Mouse (Mus musculus): ENCODE measurements at regions not wholly inside any gene's neighbourhood (a gene's known extent, or its start where the extent isn't known, plus 50 kb on each side); places are given as distances from the start of the nearest gene placed in this dataset.

DNA sequence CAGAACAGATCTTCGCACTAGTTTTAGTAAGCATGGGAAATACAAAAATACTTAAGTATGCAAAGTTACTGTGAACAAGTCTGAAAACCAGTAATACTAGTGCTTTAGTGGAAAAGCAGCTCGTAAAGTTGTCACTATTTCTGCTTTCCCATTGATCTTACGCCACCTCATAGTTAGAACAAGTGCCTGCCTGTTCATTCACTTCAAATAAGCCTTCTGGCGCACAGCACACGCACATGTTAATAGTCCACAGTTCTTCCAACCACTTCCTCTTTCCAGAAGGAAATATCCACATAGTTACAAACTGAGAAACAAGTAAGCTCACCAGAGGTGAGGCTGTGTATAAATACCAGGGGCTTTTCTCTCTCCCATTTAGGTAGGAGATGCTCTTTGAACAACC lies 182.9 kb upstream of the Rsrc1 start:
- peak; percentile 71; the same call in 1 of the 2 replicates for ATAC-seq (ENCODE audit: insufficient number of reproducible peaks, insufficient read depth, low FRiP score, low TSS enrichment, low read depth)
- peaks cover 3% of the 10 kb centered on the region; the same call in 1 of the 2 replicates for H3K27me3 ChIP-seq
- no peak overlapping the region for H3K27ac ChIP-seq
- H3K9me3 ChIP-seq, result no peaks in the 10 kb centered on the region
- WGBS, result 30% methylated on average over 5 of the region's 5 CpGs
- peaks cover 22% of the 10 kb centered on the region for H3K4me1 ChIP-seq (replicated peaks)
- H3K9ac ChIP-seq (replicated peaks), result no peak overlapping the region
- H3K4me2 ChIP-seq, result no peak overlapping the region
- no peaks in the 10 kb centered on the region for H3K36me3 ChIP-seq
- no peak overlapping the region for H3K4me3 ChIP-seq (replicated peaks)

DNA sequence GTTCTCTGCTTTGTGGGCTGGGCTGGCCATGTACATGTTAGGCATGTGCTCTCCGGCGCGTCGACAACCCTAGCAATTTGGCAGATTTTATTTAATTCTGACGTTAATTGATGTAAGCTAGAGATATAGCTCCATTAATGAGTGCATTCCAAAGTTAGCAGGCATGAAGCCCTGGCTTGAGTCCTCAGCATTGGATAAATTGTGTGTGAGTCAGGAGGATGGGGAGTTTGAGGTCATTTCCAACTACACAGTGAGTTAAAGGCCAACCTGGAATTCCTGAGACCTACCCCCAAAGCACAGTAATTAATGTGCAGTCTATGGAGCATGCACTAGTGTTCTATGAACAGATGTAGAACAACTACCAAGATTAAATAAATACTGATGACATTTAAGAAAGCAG lies 178.7 kb upstream of the Rsrc1 start:
- H3K27ac ChIP-seq, result no peak overlapping the region
- H3K4me3 ChIP-seq (replicated peaks), result no peak overlapping the region
- H3K9me3 ChIP-seq, result no peaks in the 10 kb centered on the region
- no peaks in the 10 kb centered on the region for H3K36me3 ChIP-seq
- peaks cover 19% of the 10 kb centered on the region for H3K4me1 ChIP-seq (replicated peaks)
- no peak overlapping the region for H3K4me2 ChIP-seq
- no peak for ATAC-seq (ENCODE audit: insufficient number of reproducible peaks, insufficient read depth, low FRiP score, low TSS enrichment, low read depth)
- peaks cover 2% of the 10 kb centered on the region; the same call in 1 of the 2 replicates for H3K27me3 ChIP-seq
- no peak overlapping the region for H3K9ac ChIP-seq (replicated peaks)
- 92% methylated on average over 5 of the region's 5 CpGs for WGBS

DNA sequence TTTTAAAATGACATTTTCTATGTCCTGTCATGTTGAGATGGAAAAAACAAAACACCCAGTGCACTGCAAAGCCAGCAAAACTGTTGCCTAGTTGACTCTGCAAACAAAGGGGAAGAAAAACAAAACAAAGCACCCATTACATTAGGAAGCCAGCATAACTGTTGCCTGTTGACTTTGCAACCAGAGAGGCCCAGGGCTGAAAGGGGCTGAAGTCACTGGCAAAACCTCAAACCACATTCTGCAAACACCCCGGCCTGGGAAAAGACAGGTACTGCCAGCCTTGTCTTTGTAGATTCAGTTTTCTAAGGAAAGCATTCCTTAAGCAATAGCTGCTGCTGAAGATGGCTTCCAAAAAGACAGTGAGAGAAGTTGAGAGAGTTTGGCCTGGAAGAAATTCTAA lies 175.0 kb upstream of the Rsrc1 start:
- no peaks in the 10 kb centered on the region for H3K9me3 ChIP-seq
- ATAC-seq (ENCODE audit: insufficient number of reproducible peaks, insufficient read depth, low FRiP score, low TSS enrichment, low read depth), result no peak
- no peaks in the 10 kb centered on the region for H3K4me1 ChIP-seq (replicated peaks)
- H3K27ac ChIP-seq, result no peak overlapping the region
- no peak overlapping the region for H3K4me2 ChIP-seq
- no peak overlapping the region for H3K9ac ChIP-seq (replicated peaks)
- H3K36me3 ChIP-seq, result no peaks in the 10 kb centered on the region
- H3K4me3 ChIP-seq (replicated peaks), result no peak overlapping the region
- no peaks in the 10 kb centered on the region for H3K27me3 ChIP-seq
- 69% methylated on average over 1 of the region's 1 CpGs for WGBS

DNA sequence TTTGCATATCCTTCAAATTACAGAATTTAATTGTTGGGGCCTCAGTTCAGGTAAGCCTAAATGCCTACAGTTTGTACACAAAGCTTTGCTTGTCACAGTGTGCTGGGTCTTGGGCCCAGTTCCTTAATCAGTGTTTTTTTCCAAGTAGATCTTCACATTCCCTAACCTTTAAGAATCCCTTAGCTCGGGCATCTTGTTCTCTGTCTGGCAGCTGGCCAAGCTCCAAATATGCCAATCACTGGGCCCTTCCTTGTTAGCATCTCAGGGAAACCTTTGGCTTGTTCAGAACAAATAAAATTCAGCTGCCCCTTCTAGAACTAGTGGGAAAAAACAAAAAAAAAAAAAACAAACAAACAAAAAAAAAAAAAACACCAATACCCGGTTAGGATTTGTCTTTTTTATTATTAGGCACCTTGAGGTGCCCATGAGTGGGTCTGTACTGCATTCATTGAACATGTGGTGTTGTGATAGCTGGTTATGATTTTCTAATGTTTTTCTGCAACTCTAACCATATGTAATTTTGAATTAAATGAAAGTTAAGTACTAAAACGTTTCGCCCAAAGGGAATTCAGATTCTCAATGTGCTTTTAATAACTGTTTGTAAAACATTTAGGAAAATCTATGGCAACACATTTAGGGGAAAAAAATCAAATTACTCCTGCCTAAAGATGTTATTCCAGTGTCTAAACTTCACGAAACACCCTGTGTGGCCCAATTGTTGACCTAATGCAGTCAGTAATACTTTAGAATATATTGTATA lies 168.3 kb upstream of the Rsrc1 start:
- no peak overlapping the region for H3K9ac ChIP-seq (replicated peaks)
- H3K27me3 ChIP-seq, result no peaks in the 10 kb centered on the region
- WGBS, result 61% methylated on average over 5 of the region's 5 CpGs
- no peaks in the 10 kb centered on the region for H3K36me3 ChIP-seq
- H3K4me1 ChIP-seq (replicated peaks), result no peaks in the 10 kb centered on the region
- H3K9me3 ChIP-seq, result no peaks in the 10 kb centered on the region
- no peak overlapping the region for H3K4me3 ChIP-seq (replicated peaks)
- no peak for ATAC-seq (ENCODE audit: insufficient number of reproducible peaks, insufficient read depth, low FRiP score, low TSS enrichment, low read depth)
- H3K4me2 ChIP-seq, result no peak overlapping the region
- no peak overlapping the region for H3K27ac ChIP-seq

DNA sequence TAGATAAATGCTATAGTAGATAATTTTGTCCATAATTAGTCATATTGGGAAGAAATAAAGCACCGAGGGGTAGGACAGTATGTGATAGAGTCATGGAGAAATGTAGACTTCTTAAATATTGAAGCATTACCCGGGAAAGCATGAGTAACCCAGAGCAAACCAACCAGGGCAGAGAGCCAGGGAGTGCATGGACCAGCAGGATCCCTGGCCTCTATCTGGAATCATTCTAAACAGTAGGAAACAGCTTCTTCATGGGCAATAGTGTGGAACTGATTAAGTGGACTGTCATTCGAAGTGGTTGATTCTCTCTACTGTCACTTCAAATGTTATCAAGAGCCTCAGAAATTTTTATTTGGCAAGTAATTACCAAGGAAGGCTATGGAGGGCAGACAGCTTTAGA lies 155.4 kb upstream of the Rsrc1 start:
- no peaks in the 10 kb centered on the region for H3K9me3 ChIP-seq
- no peak overlapping the region for H3K4me3 ChIP-seq (replicated peaks)
- H3K4me1 ChIP-seq (replicated peaks), result no peaks in the 10 kb centered on the region
- no peak overlapping the region for H3K27ac ChIP-seq
- no peaks in the 10 kb centered on the region for H3K36me3 ChIP-seq
- H3K27me3 ChIP-seq, result no peaks in the 10 kb centered on the region; the same call in 1 of the 2 replicates
- H3K4me2 ChIP-seq, result no peak overlapping the region
- no peak for ATAC-seq (ENCODE audit: insufficient number of reproducible peaks, insufficient read depth, low FRiP score, low TSS enrichment, low read depth)
- no peak overlapping the region for H3K9ac ChIP-seq (replicated peaks)
- WGBS, result 93% methylated on average over 3 of the region's 3 CpGs
